Mouse (Mus musculus): ENCODE data around the gene Gdpd4. TPM values are rescaled to one million over a fixed set of nuclear protein-coding genes. Genes with fewer than 3 reads are reported as not detected.

The Gdpd4 gene
- not detected in 2 replicates for total RNA-seq (2014; fragmentation: Nextera tagmentation)
- total RNA-seq (2017) = not detected in 2 replicates

DNA sequence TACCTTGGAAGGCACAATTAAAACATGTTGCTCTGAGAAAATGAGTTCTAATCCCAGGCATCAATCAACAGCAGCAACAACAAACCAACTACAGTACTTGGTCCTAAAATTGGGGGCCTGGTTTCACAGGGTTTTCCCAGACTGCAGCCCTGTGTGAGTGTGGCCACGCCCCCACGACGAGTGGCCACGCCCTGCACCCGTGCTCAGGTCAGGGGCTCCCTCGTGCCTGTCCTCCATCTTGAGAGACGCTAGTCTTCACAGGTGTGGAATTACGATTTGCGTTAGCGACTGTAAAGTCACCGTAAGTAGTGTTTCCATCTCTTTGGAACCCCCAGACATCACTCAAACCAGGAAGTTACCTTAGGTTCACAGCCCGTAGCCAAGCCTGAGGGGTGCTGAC, at the start of gene Gdpd4:
Gene Gdpd4, plus strand, starts transcription at position 214 of the 400 bp plus-strand sequence.
- ATAC-seq (replicated peaks; ENCODE audit: low FRiP score, low TSS enrichment, poor library complexity, severe bottlenecking) = no peak

DNA sequence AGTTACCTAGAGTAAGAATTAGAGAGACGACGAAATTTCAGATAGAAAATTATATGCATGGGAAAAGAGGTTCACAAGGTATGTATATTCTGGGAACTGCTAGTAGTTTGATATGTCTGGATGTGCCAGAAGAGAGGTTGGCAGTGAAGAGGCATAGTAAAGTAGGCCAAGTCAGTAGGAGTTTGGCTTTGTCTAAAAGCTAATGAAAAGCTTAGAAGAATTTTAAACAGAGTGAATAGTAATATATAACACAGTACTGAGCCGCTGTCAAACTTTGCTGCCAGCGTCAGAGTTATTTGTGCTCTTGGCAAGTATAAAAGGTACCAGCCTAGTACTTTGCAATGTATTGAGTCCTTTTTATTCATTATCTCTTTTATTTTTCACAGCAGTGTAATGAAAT, 47.4 kb upstream of the Gdpd4 start:
- ATAC-seq (replicated peaks; ENCODE audit: low FRiP score, low TSS enrichment, poor library complexity, severe bottlenecking) = no peak

GRCm38 (mm10) chr7:97873317-97873716, 46.4 kb upstream of the Gdpd4 start:
- no peak for ATAC-seq (replicated peaks; ENCODE audit: low FRiP score, low TSS enrichment, poor library complexity, severe bottlenecking)

- ATAC-seq (replicated peaks; ENCODE audit: low FRiP score, low TSS enrichment, poor library complexity, severe bottlenecking) = no peak
These were observed 41.8 kb upstream of the Gdpd4 start for GRCm38 (mm10) chr7:97877846-97878538.

GRCm38 (mm10) chr7:97911646-97912045, 8.1 kb upstream of the Gdpd4 start:
- no peak for ATAC-seq (replicated peaks; ENCODE audit: low FRiP score, low TSS enrichment, poor library complexity, severe bottlenecking)

GRCm38 (mm10) chr7:97914833-97915516, 4.8 kb upstream of the Gdpd4 start:
- no peak for ATAC-seq (replicated peaks; ENCODE audit: low FRiP score, low TSS enrichment, poor library complexity, severe bottlenecking)

- ATAC-seq (replicated peaks; ENCODE audit: low FRiP score, low TSS enrichment, poor library complexity, severe bottlenecking) = no peak
These were observed 6.1 kb downstream of the Gdpd4 start for GRCm38 (mm10) chr7:97925819-97926218.

- no peak for ATAC-seq (replicated peaks; ENCODE audit: low FRiP score, low TSS enrichment, poor library complexity, severe bottlenecking)
These were observed 7.2 kb downstream of the Gdpd4 start for GRCm38 (mm10) chr7:97926978-97927377.

- ATAC-seq (replicated peaks; ENCODE audit: low FRiP score, low TSS enrichment, poor library complexity, severe bottlenecking) = no peak
These were observed 24.7 kb downstream of the Gdpd4 start for GRCm38 (mm10) chr7:97944485-97944884.

DNA sequence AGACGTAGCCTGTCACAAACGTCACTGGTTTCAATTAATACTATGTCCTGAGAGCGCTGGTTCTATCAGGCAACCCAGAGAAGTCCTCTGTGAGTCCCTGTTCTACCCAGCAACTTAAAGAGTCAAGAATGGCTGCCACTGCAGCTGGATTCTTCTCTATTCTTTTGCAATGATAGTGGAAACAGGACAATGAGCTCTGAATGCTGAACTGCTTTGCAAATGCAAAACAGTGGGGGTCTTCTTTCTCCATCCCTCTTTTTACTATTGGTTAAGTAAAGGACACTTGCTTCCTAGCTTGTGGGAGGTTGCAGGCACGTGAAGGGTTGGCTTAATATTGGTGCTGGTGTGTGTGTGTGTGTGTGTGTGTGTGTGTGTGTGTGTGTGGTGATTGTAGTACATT, 52.7 kb downstream of the Gdpd4 start:
- no peak for ATAC-seq (replicated peaks; ENCODE audit: low FRiP score, low TSS enrichment, poor library complexity, severe bottlenecking)

DNA sequence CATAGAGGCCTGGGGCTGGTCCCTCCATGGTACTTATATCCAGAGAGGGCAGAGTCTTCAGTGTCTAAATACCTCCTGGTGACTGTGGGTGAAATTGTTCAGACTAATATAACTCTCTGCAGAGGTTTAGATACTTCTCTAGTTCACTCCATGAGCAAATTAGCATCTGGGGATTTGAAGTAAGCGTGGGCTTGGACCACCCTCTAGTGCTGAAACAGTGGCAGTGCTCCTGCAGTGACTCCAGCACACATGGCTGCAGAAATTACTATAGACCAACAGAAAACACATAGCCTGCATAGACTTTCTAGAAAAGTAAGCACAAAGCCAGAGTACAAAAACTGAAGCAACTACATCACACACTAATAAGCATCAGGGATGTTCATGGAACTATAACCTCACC, 57.7 kb downstream of the Gdpd4 start:
- ATAC-seq (replicated peaks; ENCODE audit: low FRiP score, low TSS enrichment, poor library complexity, severe bottlenecking) = peak; percentile 75

- ATAC-seq (replicated peaks; ENCODE audit: low FRiP score, low TSS enrichment, poor library complexity, severe bottlenecking) = peak; percentile 74
These were observed 64.5 kb downstream of the Gdpd4 start for GRCm38 (mm10) chr7:97984108-97984834.

DNA sequence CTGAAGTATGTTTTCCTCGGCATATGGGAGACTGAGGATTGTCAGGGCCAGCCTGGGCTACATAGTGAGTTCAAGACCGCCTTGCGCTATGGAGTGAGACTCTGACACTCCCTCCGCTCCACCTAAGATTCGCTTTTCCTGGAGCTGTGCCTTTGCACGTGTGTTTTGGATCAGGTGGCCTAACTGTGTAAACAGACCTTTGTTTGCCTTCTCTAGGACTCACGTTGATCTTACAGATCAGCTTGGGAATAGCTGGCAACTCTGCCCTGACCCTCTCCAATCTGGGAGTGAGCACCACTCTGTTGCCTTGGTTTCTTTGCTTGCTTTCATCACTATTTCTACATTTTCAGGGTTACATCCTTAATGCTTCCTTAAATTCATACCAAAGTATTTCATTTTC, 82.9 kb downstream of the Gdpd4 start:
- no peak for ATAC-seq (replicated peaks; ENCODE audit: low FRiP score, low TSS enrichment, poor library complexity, severe bottlenecking)

- no peak for ATAC-seq (replicated peaks; ENCODE audit: low FRiP score, low TSS enrichment, poor library complexity, severe bottlenecking)
These were observed 128.5 kb downstream of the Gdpd4 start for GRCm38 (mm10) chr7:98048101-98048824.

DNA sequence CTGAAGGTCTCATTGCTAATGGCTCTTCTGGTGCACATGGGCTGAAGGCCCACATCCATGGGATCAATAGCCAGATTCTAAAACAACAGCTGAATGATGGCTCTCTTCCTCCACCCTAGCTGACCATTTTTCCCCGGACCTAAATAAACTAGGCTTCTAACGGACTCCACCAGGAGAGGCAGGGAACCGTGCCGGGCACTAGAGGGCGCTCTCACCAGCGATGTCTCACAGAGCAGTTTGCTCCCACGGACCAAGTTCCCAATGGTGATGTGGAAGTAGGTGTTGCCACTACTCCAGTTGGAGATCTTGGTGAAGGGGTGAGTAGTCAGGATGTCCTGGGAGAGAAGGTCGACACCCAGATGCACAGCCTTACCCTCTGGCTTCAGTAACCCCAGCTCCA, 132.2 kb downstream of the Gdpd4 start:
- 0 out of 2 replicates have a peak, but pooled peaks have one; percentile 62 for ATAC-seq (replicated peaks; ENCODE audit: low FRiP score, low TSS enrichment, poor library complexity, severe bottlenecking)

GRCm38 (mm10) chr7:98054461-98054860, 134.7 kb downstream of the Gdpd4 start:
- ATAC-seq (replicated peaks; ENCODE audit: low FRiP score, low TSS enrichment, poor library complexity, severe bottlenecking) = no peak

- ATAC-seq (replicated peaks; ENCODE audit: low FRiP score, low TSS enrichment, poor library complexity, severe bottlenecking) = no peak
These were observed 135.2 kb downstream of the Gdpd4 start for GRCm38 (mm10) chr7:98054942-98055341.

GRCm38 (mm10) chr7:98066229-98066628, 146.5 kb downstream of the Gdpd4 start:
- no peak for ATAC-seq (replicated peaks; ENCODE audit: low FRiP score, low TSS enrichment, poor library complexity, severe bottlenecking)

DNA sequence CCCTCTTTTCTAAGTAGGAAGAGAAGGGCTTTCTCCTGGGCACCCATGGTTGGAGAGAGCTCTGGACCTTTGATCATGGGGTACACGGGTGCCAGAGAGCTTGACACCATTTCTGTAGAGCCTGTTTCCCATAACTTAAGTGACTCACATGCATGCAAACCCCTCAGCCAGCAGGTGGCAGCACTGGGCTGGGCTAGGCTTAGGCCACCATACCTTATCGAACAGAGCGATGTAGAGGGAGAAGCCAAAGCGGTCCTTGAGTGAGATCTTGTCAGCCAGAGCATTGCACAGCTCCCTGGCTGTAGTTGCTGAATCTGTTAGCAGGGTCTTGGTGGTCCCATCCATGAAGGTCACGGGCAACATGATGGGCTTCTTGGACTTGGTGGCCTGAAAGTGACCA, 151.9 kb downstream of the Gdpd4 start:
- ATAC-seq (replicated peaks; ENCODE audit: low FRiP score, low TSS enrichment, poor library complexity, severe bottlenecking) = peak; percentile 89

DNA sequence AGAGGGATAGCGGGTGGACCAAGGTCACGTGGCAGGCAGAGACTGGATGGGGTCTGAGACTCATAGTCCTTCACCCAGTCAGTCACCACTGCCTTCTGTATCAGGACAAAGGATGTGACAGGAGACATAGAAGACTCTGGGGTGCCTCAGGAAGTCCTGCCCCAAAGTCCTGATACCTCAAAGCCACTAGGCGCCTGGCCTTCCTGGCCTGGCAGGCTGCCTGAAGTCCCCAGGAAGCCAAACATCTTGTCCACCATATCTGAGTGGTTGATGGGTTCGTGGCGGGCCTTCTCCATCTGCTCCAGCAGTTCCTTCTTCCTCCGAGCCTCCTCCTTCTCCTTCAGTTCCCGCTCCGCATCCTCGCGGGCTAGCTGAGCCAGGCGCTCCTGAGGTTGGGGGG, 157.7 kb downstream of the Gdpd4 start:
- ATAC-seq (replicated peaks; ENCODE audit: low FRiP score, low TSS enrichment, poor library complexity, severe bottlenecking) = no peak
